Comparison of ENCODE assay signal across 11 mouse cellular contexts in the genomic region with DNA sequence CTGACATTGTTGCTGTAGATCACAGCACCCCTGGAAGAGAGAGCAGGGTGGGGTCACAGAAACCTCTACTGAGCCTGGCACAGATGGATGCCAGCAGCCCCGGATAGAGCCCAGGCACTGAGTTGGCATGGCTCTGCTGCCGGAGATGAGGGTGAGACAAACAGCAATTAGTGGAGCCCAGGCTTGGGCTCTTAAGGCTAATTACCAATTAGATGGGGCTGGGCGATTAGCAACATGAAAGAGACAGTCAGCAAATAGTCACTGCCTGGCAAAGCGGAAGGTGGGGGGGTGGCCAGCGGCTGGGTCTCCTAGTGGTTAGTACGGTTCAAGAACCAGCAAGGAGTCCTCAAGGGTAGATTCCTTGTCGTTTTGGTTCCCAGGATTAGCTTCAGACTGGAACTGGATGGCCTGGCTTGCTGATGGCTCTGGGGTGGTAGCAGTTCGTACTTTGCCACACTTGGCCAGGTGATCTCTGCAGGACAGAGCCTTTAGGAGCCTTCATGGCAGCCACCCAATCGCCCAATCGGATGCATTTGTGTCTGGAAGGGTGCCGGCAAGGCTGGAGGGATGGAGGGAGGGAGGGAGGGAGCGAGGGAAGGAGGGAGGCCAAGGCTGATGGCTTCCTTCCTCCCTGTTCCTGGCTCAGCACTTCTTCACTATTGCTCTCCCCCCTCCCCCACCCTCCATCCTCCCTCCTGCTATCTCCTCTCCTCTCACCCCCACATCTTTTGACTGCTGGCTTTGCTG. TPM values are rescaled to one million over a fixed set of nuclear protein-coding genes. Genes with fewer than 3 reads are reported as not detected.
DNase-seq lines count a peak whose midpoint lies in the region; ATAC-seq lines count a peak whose summit lies in the region.
"Had no signal": no experiment of that assay in that cellular context is flagged by ENCODE, and none has a peak within 500 bp of the region (broad histone marks: within the 10 kb centered on the region; RNA-seq: fewer than 3 reads in every experiment).

No protein-coding gene starts in this region.

- H3K27ac ChIP-seq in hindbrain, embryonic 15.5 days (replicated peaks) = no peak overlapping the region
- H3K27ac ChIP-seq in hindbrain, embryonic 11.5 days (ENCODE audit: low read depth, low read length) = no peak overlapping the region
- 0 out of 2 replicates have a peak overlapping the region, but pooled peaks have one; percentile 8 for H3K27ac ChIP-seq in neural tube, embryonic 11.5 days (ENCODE audit: low read depth, low read length)
- H3K27ac ChIP-seq: left cerebral cortex, adult 2 months; macrophage had no signal

- DNase-seq in hindbrain, embryonic 11.5 days (ENCODE audit: low spot score) = no peak
- DNase-seq in brain, adult 2 months (ENCODE audit: low read depth, low spot score) = peak; percentile 28
- peak; percentile 48 for DNase-seq in frontal cortex, adult 2 months (ENCODE audit: extremely low spot score in 1 of 2, low spot score in 1 of 2)
- no peak for DNase-seq in neural tube, embryonic 11.5 days (ENCODE audit: low spot score)
- DNase-seq in heart, postnatal 10 days = no peak
- no peak for DNase-seq in cerebellum, adult 9-11 months

- peaks cover 27% of the 10 kb centered on the region for H3K4me1 ChIP-seq in hindbrain, embryonic 15.5 days (replicated peaks)
- H3K4me1 ChIP-seq in hindbrain, embryonic 11.5 days (replicated peaks; ENCODE audit: control insufficient read depth, insufficient read depth, low read length) = peaks cover 15% of the 10 kb centered on the region
- H3K4me1 ChIP-seq in neural tube, embryonic 11.5 days (ENCODE audit: control insufficient read depth, insufficient read depth, low read length) = peaks cover 45% of the 10 kb centered on the region

- H3K27me3 ChIP-seq in hindbrain, embryonic 15.5 days = peaks cover 34% of the 10 kb centered on the region
- H3K27me3 ChIP-seq in hindbrain, embryonic 11.5 days (ENCODE audit: control insufficient read depth, insufficient read depth, low read length) = peaks cover 19% of the 10 kb centered on the region
- H3K27me3 ChIP-seq in neural tube, embryonic 11.5 days (ENCODE audit: control insufficient read depth, insufficient read depth, low read length) = 0 out of 2 replicates have a peak, but pooled peaks cover 7% of the 10 kb centered on the region

- no peak overlapping the region for H3K4me3 ChIP-seq in hindbrain, embryonic 15.5 days
- H3K4me3 ChIP-seq in hindbrain, embryonic 11.5 days (ENCODE audit: low read depth, low read length) = no peak overlapping the region
- no peak overlapping the region for H3K4me3 ChIP-seq in neural tube, embryonic 11.5 days (ENCODE audit: low read depth, low read length)
- H3K4me3 ChIP-seq: left cerebral cortex, adult 2 months had no signal

- H3K9me3 ChIP-seq in hindbrain, embryonic 15.5 days = no peaks in the 10 kb centered on the region
- H3K9me3 ChIP-seq in hindbrain, embryonic 11.5 days (ENCODE audit: control insufficient read depth, low read length) = no peaks in the 10 kb centered on the region
- H3K9me3 ChIP-seq in neural tube, embryonic 11.5 days (ENCODE audit: control insufficient read depth, low read length) = no peaks in the 10 kb centered on the region

- intact Hi-C loops in heart, postnatal 10 days (cut with DNase I) = no loop called here

- ATAC-seq in hindbrain, embryonic 15.5 days (ENCODE audit: low FRiP score, low read depth) = peak; percentile 16; the same call in 1 of the 2 replicates
- no peak for ATAC-seq in hindbrain, embryonic 11.5 days (ENCODE audit: low FRiP score)
- no peak for ATAC-seq in neural tube, embryonic 11.5 days (ENCODE audit: insufficient read depth, low FRiP score, low TSS enrichment)
- no peak for ATAC-seq in erythroid progenitor cell, adult 5-6 weeks (replicated peaks; ENCODE audit: low FRiP score, poor library complexity, severe bottlenecking)
- ATAC-seq: CD4-positive, CD25-positive, alpha-beta regulatory T cell, adult 4 months had no signal

- 40% methylated on average over 12 of the region's 12 CpGs for WGBS in hindbrain, embryonic 15.5 days
- 52% methylated on average over 11 of the region's 12 CpGs for WGBS in hindbrain, embryonic 11.5 days
- 34% methylated on average over 12 of the region's 12 CpGs for WGBS in neural tube, embryonic 11.5 days

- H3K36me3 ChIP-seq in hindbrain, embryonic 15.5 days = no peaks in the 10 kb centered on the region
- no peaks in the 10 kb centered on the region for H3K36me3 ChIP-seq in hindbrain, embryonic 11.5 days (ENCODE audit: control insufficient read depth, insufficient read depth, low read length)
- no peaks in the 10 kb centered on the region for H3K36me3 ChIP-seq in neural tube, embryonic 11.5 days (ENCODE audit: control insufficient read depth, insufficient read depth, low read length)

- H3K9ac ChIP-seq in hindbrain, embryonic 15.5 days = no peak overlapping the region
- H3K9ac ChIP-seq in hindbrain, embryonic 11.5 days (ENCODE audit: low read depth, low read length) = no peak overlapping the region
- H3K9ac ChIP-seq in neural tube, embryonic 11.5 days (ENCODE audit: low read length) = no peak overlapping the region

- H3K4me2 ChIP-seq in hindbrain, embryonic 15.5 days = 0 out of 2 replicates have a peak overlapping the region, but pooled peaks have one; percentile 6
- H3K4me2 ChIP-seq in hindbrain, embryonic 11.5 days (replicated peaks; ENCODE audit: low read depth, low read length) = no peak overlapping the region
- H3K4me2 ChIP-seq in neural tube, embryonic 11.5 days (ENCODE audit: low read depth) = no peak overlapping the region

RNA-seq across cellular contexts. Expression of gene Phb, which starts 24.1 kb away (rescaled TPM):
- polyA plus RNA-seq in hindbrain, embryonic 15.5 days (2015; fragmentation: Nextera tagmentation; extraction: Ambion mirVana) = 182 and 187 TPM in 2 replicates
- polyA plus RNA-seq in hindbrain, embryonic 11.5 days (2014; fragmentation: Nextera tagmentation; extraction: Ambion mirVana) = 176 and 195 TPM in 2 replicates
- 120 and 143 TPM in 2 replicates for polyA plus RNA-seq in frontal cortex, adult 2 months (2012; rRNA removed)
- polyA plus RNA-seq in neural tube, embryonic 11.5 days (2014; fragmentation: Nextera tagmentation; extraction: Ambion mirVana) = 226 and 230 TPM in 2 replicates
- total RNA-seq in heart, postnatal 10 days (2021) = 100 to 1,000 TPM; 337 to 343 TPM
- 12.3 and 17.6 TPM in 2 replicates for total RNA-seq in erythroid progenitor cell, adult 5-6 weeks (2015; ENCODE audit: low replicate concordance)
- total RNA-seq in erythroid progenitor cell, adult 5-6 weeks (2017; ENCODE audit: low replicate concordance) = 7.7 and 42.9 TPM in 2 replicates

RNA-seq across cellular contexts. Expression of gene Ngfr, which starts 55.2 kb away (rescaled TPM):
- polyA plus RNA-seq in hindbrain, embryonic 15.5 days (2015; fragmentation: Nextera tagmentation; extraction: Ambion mirVana) = 42.8 and 44.9 TPM in 2 replicates
- 27.7 and 29.6 TPM in 2 replicates for polyA plus RNA-seq in hindbrain, embryonic 11.5 days (2014; fragmentation: Nextera tagmentation; extraction: Ambion mirVana)
- 2.0 and 2.2 TPM in 2 replicates for polyA plus RNA-seq in frontal cortex, adult 2 months (2012; rRNA removed)
- polyA plus RNA-seq in neural tube, embryonic 11.5 days (2014; fragmentation: Nextera tagmentation; extraction: Ambion mirVana) = 92.0 and 97.6 TPM in 2 replicates
- total RNA-seq in heart, postnatal 10 days (2021) = 1 to 10 TPM; 2.7 to 4.4 TPM
- total RNA-seq in erythroid progenitor cell, adult 5-6 weeks (2015; ENCODE audit: low replicate concordance) = not detected in 2 replicates
- total RNA-seq in erythroid progenitor cell, adult 5-6 weeks (2017; ENCODE audit: low replicate concordance) = not detected in 2 replicates
- polyA plus RNA-seq: CD4-positive, CD25-positive, alpha-beta regulatory T cell, adult 4 months had no signal

Comparison
In these comparisons a context has a peak if more than half of its experiments do, and no peak if none do; other contexts are left out.
1. DNase-seq: peak in brain, adult 2 months (single experiment) and frontal cortex, adult 2 months (2 of 2); none in hindbrain, embryonic 11.5 days (single experiment), neural tube, embryonic 11.5 days (single experiment), heart, postnatal 10 days (0 of 2) and cerebellum, adult 9-11 months (single experiment).